Mouse (Mus musculus) kidney, embryonic 14.5 days (tissue): ENCODE data around the gene Zfp217. TPM values are rescaled to one million over a fixed set of nuclear protein-coding genes. Genes with fewer than 3 reads are reported as not detected.

ENCODE experiments used
- ATAC-seq: fragments of 200-750 bp; cut with Nextera tagmentation; 2 replicates; pipeline ENCODE4 v1.8.0; 2017; ENCODE audit warnings: moderate number of reproducible peaks, mild to moderate bottlenecking, moderate TSS enrichment, moderate library complexity; ENCODE audit not compliant: low FRiP score, low TSS enrichment
- H3K27ac ChIP-seq: fragments of 300-500 bp; sonication (generic); 2 replicates; pipeline ENCODE4 v1.5.1; 2014; ENCODE audit warnings: low read depth, mild to moderate bottlenecking, low read length, moderate library complexity, mixed read lengths
- H3K27me3 ChIP-seq: fragments of 300-500 bp; sonication (generic); 2 replicates; pipeline ENCODE4 v1.6.1; 2014; ENCODE audit warnings: mild to moderate bottlenecking, low read length; ENCODE audit not compliant: control insufficient read depth, insufficient read depth
- H3K36me3 ChIP-seq: fragments of 300-500 bp; sonication (generic); 2 replicates; pipeline ENCODE4 v1.6.1; 2014; ENCODE audit warnings: low read length, mixed read lengths; ENCODE audit not compliant: control insufficient read depth, insufficient read depth
- H3K4me1 ChIP-seq: fragments of 300-500 bp; sonication (generic); 2 replicates; pipeline ENCODE4 v1.6.1; 2014; ENCODE audit warnings: low read length, mixed read lengths; ENCODE audit not compliant: control insufficient read depth, insufficient read depth
- H3K4me2 ChIP-seq: fragments of 300-500 bp; sonication (generic); replicated peaks from 2 replicates; pipeline ENCODE4 v1.6.1; 2014; ENCODE audit warnings: low read depth, mild to moderate bottlenecking, low read length
- H3K4me3 ChIP-seq: fragments of 300-500 bp; sonication (generic); 2 replicates; pipeline ENCODE4 v1.5.1; 2014; ENCODE audit warnings: mild to moderate bottlenecking, low read length
- H3K9ac ChIP-seq: fragments of 300-500 bp; sonication (generic); 2 replicates; pipeline ENCODE4 v1.6.1; 2014; ENCODE audit warnings: low read depth, mild to moderate bottlenecking, low read length, moderate library complexity
- H3K9me3 ChIP-seq: fragments of 300-500 bp; sonication (generic); 2 replicates; pipeline ENCODE4 v1.6.1; 2016; ENCODE audit warnings: low read length; ENCODE audit not compliant: control insufficient read depth
- WGBS: fragments of 180-500 bp; shearing (Covaris S2); extraction: QIAGEN DNeasy Blood & Tissue Kit; methylation state at CpG from one replicate; pipeline ENCODE4 v1.1.7; 2014; 5-methylcytosine and 5-hydroxymethylcytosine counted together
- polyA plus RNA-seq: library from polyadenylated mRNA; unstranded; fragments of >200 nt; fragmentation: Nextera tagmentation; extraction: Ambion mirVana; gene quantifications from 2 replicates; pipeline ENCODE4 v1.2.1, GENCODE M21; 2014

The Zfp217 gene
- polyA plus RNA-seq, 1 experiment from 2014 or later: 5.6 TPM

DNA sequence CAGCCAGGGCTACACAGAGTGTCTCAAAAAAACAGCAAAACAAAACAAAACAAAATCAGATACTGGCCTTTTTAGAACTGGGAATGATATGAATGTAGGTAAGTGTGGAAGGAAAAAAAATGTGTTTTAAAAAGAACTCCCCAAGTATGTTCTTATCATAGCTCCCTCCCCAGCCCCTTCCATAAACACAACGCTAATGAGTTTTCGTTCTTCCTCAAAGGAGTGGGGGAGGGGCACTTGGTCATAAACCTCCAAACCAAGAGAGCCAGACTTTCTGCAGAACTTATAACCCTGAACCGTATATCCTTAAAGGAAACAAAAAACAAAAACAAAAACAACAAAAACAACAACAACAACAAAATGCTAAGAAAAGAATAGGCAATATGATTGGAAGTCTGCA is 4.0 kb downstream of the Zfp217 start:
- Histone ChIP-seq H3K4me1 (0 out of 2 replicates have a peak, but pooled peaks cover 4% of the 10 kb centered on the region), H3K4me3 (no peak overlapping the region), H3K9me3 (no peaks in the 10 kb centered on the region), H3K4me2 (no peak overlapping the region), H3K27ac (no peak overlapping the region), H3K36me3 (no peaks in the 10 kb centered on the region), H3K9ac (no peak overlapping the region), H3K27me3 (no peaks in the 10 kb centered on the region)
- no peak for ATAC-seq
- 6% methylated on average over 3 of the region's 3 CpGs for WGBS

DNA sequence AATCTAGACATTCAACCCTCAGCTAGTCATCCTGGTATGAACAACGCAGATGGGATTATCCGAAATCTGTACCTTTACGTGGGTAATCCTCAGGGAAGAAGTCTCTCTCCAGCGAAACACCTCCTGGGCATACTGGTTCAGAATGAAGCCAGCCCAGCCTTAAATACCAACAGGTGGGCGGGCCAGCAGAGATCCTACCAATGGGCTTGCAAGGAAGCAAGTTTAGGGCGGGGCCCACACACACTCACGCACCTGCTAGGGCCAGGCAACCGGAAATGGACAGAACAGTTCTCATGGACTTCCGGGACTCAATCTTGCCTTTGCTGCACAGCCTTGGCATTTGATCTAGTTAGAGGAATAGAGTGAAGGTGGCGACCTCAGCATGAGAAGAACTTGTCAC is 5.4 kb downstream of the Zfp217 start:
- Histone ChIP-seq H3K9ac (no peak overlapping the region), H3K4me1 (0 out of 2 replicates have a peak, but pooled peaks cover 4% of the 10 kb centered on the region), H3K4me3 (no peak overlapping the region), H3K27me3 (no peaks in the 10 kb centered on the region), H3K36me3 (no peaks in the 10 kb centered on the region), H3K9me3 (no peaks in the 10 kb centered on the region), H3K27ac (no peak overlapping the region), H3K4me2 (no peak overlapping the region)
- no peak for ATAC-seq
- WGBS: 94% methylated on average over 10 of the region's 10 CpGs

DNA sequence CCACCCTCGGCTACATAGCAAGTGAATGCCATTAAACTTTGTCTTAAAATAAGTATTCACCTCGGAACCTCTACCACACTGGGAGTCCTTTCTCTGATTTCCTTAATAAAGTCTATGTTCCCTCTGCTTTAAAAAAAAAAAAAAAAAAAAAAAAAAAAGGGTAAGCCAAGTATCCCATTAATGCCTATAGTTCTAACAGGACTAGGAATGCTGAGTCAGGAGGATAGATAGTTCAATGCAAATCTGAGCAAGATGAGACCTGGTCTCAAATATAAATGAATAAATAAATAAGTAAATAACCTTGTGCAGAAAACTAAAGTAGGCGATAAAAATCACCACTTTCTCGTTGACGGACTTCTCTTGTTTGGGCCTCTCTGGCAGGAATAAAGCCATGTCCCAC is 6.4 kb downstream of the Zfp217 start:
- Histone ChIP-seq H3K4me3 (no peak overlapping the region), H3K36me3 (no peaks in the 10 kb centered on the region), H3K9me3 (no peaks in the 10 kb centered on the region), H3K4me2 (no peak overlapping the region), H3K27me3 (no peaks in the 10 kb centered on the region), H3K4me1 (0 out of 2 replicates have a peak, but pooled peaks cover 4% of the 10 kb centered on the region), H3K27ac (no peak overlapping the region), H3K9ac (no peak overlapping the region)
- 86% methylated on average over 5 of the region's 5 CpGs for WGBS
- no peak for ATAC-seq

GRCm38 (mm10) chr2:170139411-170140046 is 8.4 kb downstream of the Zfp217 start:
- H3K9me3 ChIP-seq: no peaks in the 10 kb centered on the region
- H3K4me3 ChIP-seq: no peak overlapping the region
- 0 out of 2 replicates have a peak, but pooled peaks cover 4% of the 10 kb centered on the region for H3K4me1 ChIP-seq
- H3K27me3 ChIP-seq: no peaks in the 10 kb centered on the region
- H3K4me2 ChIP-seq: no peak overlapping the region
- no peak overlapping the region for H3K9ac ChIP-seq
- ATAC-seq: no peak
- 72% methylated on average over 9 of the region's 9 CpGs for WGBS
- H3K27ac ChIP-seq: no peak overlapping the region
- no peaks in the 10 kb centered on the region for H3K36me3 ChIP-seq

DNA sequence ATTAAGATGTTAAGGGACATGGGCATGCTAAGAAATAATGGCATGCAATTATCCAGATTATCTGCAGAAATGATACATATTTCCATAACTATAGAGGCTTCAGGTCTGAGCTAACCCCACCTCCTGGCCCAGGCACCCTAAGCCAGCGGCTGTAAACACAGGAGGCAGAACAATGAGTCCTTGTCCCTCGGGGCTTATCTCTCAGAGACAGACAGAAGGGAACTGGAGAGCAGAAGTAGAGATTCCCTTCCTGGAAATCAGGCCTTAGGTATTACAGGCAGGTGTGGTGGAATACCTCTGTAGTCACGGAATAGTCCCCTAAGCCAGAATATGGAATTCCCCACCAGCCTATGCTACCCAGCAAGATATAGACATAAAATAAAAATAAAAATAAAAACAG is 11.0 kb downstream of the Zfp217 start:
- no peaks in the 10 kb centered on the region for H3K9me3 ChIP-seq
- H3K4me1 ChIP-seq: peaks cover 4% of the 10 kb centered on the region; the same call in 1 of the 2 replicates
- no peak for ATAC-seq
- H3K27ac ChIP-seq: no peak overlapping the region
- H3K27me3 ChIP-seq: no peaks in the 10 kb centered on the region
- no peak overlapping the region for H3K4me3 ChIP-seq
- WGBS: 73% methylated on average over 3 of the region's 3 CpGs
- no peak overlapping the region for H3K9ac ChIP-seq
- H3K4me2 ChIP-seq: no peak overlapping the region
- H3K36me3 ChIP-seq: no peaks in the 10 kb centered on the region

GRCm38 (mm10) chr2:170135820-170136219 is 12.1 kb downstream of the Zfp217 start:
- ATAC-seq: no peak
- H3K4me1 ChIP-seq: peaks cover 4% of the 10 kb centered on the region; the same call in 1 of the 2 replicates
- H3K36me3 ChIP-seq: no peaks in the 10 kb centered on the region
- no peak overlapping the region for H3K4me3 ChIP-seq
- H3K27ac ChIP-seq: no peak overlapping the region
- no peaks in the 10 kb centered on the region for H3K27me3 ChIP-seq
- WGBS: 88% methylated on average over 6 of the region's 6 CpGs
- H3K9ac ChIP-seq: no peak overlapping the region
- H3K9me3 ChIP-seq: no peaks in the 10 kb centered on the region
- no peak overlapping the region for H3K4me2 ChIP-seq

DNA sequence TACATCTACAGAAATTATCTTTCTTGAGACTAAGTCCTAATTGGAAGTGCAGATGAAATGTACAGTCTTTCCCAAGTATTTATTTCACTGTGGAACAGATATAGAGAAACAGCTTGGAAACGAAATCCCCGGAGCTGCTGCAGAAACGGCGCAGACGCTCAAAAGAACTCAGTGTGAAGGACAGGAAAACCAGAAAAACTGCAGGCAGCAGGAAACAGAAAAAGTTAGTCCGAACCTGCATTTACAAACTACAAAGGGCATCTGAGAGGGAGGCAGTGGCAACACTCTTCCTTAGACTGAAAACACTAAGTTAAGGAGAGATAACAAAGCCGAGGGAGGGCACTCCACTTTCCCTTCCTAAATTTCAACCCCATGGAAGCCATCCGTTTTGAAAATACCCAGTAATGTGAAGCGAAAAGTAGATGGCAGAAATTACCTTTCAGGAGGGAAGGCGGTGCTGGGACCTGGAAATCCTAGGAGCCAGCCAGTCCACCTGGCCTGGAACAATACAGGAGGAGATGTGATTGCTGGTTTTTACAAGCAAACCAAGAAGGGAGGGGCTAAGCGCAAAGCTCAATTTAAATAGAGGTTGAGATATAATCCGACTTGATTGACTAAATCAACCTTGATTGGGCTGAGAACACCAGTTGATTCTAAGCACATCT is 13.7 kb downstream of the Zfp217 start:
- WGBS: 16% methylated on average over 12 of the region's 12 CpGs
- H3K9me3 ChIP-seq: no peaks in the 10 kb centered on the region
- peak overlapping the region; percentile 95 for H3K4me3 ChIP-seq
- ATAC-seq: no peak
- no peaks in the 10 kb centered on the region for H3K36me3 ChIP-seq
- H3K9ac ChIP-seq: peak overlapping the region; percentile 65; the same call in 1 of the 2 replicates
- H3K4me1 ChIP-seq: peaks cover 4% of the 10 kb centered on the region
- peak overlapping the region; percentile 54 for H3K4me2 ChIP-seq
- H3K27me3 ChIP-seq: no peaks in the 10 kb centered on the region
- peak overlapping the region; percentile 86 for H3K27ac ChIP-seq

DNA sequence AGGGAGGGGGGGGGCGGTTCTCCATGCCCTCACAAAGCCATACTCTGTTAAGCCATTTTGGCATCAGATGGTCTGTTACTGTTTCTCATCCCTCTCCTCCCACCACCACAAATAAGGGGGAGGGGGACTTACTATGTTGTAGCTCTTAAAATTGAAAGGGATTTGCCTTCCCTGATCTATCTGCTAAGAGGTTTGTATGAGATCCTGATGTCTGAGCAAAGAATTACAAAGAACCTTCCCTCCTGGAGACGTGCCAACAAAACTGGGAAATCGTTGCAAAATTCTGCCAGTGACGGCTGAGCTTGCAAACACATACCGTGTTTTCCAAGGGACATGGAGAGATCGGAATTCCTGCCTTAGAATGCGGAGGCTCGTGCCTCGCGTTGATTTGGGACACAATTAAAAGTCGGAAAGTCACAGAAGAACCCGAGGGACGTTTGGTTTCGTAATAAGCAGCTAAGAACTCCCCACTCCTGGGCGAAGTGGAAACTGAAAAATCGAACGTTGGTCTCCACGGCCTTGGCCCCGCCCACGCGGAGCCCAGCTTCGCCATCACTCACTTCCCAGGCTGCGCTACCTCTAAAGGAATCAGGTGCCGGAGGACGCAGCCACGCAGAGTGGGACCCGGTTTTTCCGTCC is 14.7 kb downstream of the Zfp217 start:
- H3K36me3 ChIP-seq: no peaks in the 10 kb centered on the region
- peak overlapping the region; percentile 65 for H3K9ac ChIP-seq
- H3K27me3 ChIP-seq: no peaks in the 10 kb centered on the region
- H3K9me3 ChIP-seq: no peaks in the 10 kb centered on the region
- peak overlapping the region; percentile 86 for H3K27ac ChIP-seq
- peak overlapping the region; percentile 95 for H3K4me3 ChIP-seq
- under 1% methylated on average over 28 of the region's 28 CpGs for WGBS
- peak overlapping the region; percentile 54 for H3K4me2 ChIP-seq
- peaks cover 14% of the 10 kb centered on the region for H3K4me1 ChIP-seq
- ATAC-seq: no peak

- Histone ChIP-seq H3K9me3 (no peaks in the 10 kb centered on the region), H3K4me2 (peak overlapping the region; percentile 54), H3K27me3 (no peaks in the 10 kb centered on the region), H3K9ac (peak overlapping the region; percentile 65), H3K27ac (peak overlapping the region; percentile 86), H3K4me3 (peak overlapping the region; percentile 95), H3K36me3 (no peaks in the 10 kb centered on the region), H3K4me1 (peaks cover 19% of the 10 kb centered on the region)
- 3% methylated on average over 3 of the region's 3 CpGs for WGBS
- ATAC-seq: no peak
Measured at GRCm38 (mm10) chr2:170132716-170133092, 15.2 kb downstream of the Zfp217 start.
